Mouse (Mus musculus) layer of hippocampus, adult 8-10 months (tissue): Measurements from ENCODE around the gene 4930447C04Rik. TPM values are rescaled to one million over a fixed set of nuclear protein-coding genes. Genes with fewer than 3 reads are reported as not detected.

ENCODE experiments used
- DNase-seq, 2 experiments: peaks; one replicate each; pipeline ENCODE4 v3.0.0; 2022; ENCODE audit warnings: low spot score in 2 of 2
- total RNA-seq, 4 experiments: library from RNA; stranded (reverse); gene quantifications; 2 replicates each; pipeline ENCODE4 v1.2.4; 2022

The 4930447C04Rik gene
- total RNA-seq, 4 experiments from 2014 or later, result 6.8 to 10.3 (median 6.9) TPM

DNA sequence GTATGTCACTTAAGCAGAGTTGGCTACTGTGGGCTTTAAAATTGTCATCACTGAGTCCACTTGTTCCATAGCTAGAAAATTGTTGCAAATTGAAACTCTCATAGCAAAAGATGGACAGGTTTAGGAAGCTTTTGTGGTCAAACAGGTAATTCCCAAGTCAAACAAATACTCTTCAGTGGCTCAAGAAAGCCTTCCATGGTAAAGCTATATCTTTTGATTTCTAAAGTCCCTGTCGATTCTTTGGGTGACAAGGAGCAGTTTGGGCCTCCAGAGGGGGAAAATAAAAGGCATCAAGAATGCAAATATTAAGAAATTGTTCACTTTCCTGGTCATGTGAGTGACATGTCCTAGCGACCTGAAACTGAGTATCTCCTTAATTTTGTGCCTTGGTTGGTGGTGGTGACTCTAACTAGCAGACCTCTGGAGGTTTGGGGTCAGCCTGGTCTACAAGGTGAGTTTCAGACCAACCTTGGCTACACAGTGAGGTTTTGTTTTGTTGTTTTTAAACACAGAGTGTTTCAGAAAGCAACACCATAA is 3.1 kb upstream of the 4930447C04Rik start:
- DNase-seq, result no peak

- no peak for DNase-seq
Observed at GRCm38 (mm10) chr12:72942171-72942570, 1.6 kb upstream of the 4930447C04Rik start.

- no peak for DNase-seq
Observed at GRCm38 (mm10) chr12:72941398-72942051, 951 bp upstream of the 4930447C04Rik start.

GRCm38 (mm10) chr12:72940822-72941397 is 336 bp upstream of the 4930447C04Rik start:
- DNase-seq, result no peak

- DNase-seq, result no peak
Observed at GRCm38 (mm10) chr12:72939616-72940015, 958 bp downstream of the 4930447C04Rik start, which contains the start of gene Six6. TSS of gene Six6 (plus strand) at chr12:72939892.

- DNase-seq, result no peak
Observed at GRCm38 (mm10) chr12:72938600-72939490, 1.7 kb downstream of the 4930447C04Rik start.

DNA sequence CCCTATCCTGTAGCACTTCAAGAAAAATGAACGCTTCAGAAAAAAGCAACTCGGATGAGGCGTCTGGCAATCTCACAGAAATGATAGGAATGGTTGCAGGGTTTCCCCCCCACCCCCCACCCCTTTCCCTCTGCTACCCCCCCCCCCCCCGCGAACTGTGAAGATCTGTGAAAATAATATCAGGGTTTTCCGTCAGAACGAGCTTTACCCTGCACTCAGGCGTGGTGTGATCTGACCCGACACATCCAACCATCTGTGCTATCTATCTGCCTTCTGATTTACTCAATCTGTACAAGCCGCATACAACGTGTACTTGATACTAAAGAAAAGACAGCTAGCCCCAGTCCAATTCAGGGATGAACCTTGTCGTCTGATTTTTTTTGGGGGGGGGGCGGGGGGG is 2.4 kb downstream of the 4930447C04Rik start:
- no peak for DNase-seq

GRCm38 (mm10) chr12:72937537-72938120 is 2.9 kb downstream of the 4930447C04Rik start:
- no peak for DNase-seq

GRCm38 (mm10) chr12:72936751-72937150 is 3.8 kb downstream of the 4930447C04Rik start:
- no peak for DNase-seq

DNA sequence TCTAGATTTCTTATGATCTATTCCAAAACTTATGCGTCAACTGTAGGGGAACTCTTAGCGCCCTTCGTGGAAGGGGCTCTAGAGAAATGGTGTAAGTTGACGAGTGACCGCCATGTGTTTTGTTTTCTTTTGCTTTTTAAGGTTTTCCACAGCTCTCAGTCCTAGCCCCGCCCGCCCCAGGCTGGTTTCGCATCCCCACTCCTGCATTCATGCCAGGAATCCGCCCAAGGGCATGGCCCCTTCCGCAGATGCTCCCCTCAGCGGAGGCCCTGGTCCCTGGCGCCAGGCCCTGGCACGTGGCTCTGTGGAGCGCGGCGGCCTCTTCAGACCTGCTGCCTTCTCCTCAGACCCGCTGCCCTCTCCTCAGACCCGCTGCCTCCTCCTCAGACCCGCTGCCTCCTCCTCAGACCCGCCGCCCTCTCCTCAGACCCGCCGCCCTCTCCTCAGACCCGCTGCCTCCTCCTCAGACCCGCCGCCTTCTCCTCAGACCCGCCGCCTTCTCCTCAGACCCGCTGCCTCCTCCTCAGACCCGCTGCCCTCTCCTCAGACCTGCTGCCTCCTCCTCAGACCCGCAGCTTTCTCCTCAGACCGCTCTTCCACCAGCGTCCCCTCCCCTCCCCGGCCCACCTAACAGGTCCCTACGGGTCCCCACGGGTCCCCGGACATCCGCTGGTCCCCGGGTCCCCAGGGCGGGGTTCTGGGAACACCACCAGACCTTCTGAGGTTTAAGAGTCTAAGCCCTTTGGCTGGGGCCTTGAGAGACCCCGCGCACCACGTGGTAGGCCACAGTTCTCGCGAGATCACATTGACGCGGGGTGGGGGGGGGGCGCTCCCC is 23.2 kb downstream of the 4930447C04Rik start:
- no peak for DNase-seq

DNA sequence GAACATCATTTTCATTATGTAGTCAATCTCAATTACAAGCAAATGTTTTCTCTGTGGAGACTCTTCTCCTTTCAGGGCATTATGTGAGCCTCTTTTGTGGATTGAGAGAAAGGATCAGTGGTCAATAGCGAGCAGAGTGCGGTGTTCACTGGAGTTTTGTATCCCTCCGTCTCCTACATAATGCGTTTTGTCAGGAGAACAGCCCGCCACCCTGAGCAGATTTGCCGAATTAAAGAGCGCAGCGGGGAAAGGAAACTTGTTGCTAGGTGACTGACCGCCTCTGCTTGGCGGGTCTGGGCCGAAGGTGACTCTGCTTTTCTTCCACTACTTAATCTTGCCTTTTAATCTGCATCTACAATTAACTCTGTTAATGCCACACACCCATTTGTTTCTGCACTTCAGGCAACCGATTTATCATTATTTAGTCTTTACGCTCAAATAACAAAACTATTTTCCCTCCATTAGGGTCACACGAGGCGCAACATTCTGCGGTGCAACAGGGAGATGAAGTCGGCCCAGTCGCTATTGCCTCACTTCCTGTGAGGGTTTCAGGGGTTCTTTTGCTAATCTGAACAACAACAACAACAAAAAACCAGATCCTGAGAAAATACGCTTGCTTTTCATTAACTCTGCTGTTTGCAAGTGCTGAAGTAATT is 86.1 kb downstream of the 4930447C04Rik start:
- no peak for DNase-seq

GRCm38 (mm10) chr12:72853406-72854076 is 87.0 kb downstream of the 4930447C04Rik start:
- no peak for DNase-seq

DNA sequence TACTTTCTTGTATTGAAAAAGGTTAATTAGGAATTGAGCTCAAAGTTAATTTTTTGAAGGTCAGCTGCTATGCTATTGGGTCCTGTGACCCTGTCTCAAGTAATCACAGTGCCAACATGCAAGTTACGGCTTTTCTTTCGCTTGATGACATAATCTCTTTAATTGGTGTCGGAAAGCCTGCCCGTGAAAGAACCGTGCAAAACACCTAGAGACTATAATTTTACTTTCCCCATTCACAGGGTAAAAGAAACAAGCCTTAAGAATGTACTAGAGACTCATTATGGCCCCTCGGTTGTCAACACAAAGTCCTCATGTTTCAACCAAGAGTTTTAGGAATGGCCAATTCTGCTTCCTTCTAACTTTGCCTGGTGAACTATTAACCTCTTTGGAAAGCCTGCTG is 88.3 kb downstream of the 4930447C04Rik start:
- no peak for DNase-seq

DNA sequence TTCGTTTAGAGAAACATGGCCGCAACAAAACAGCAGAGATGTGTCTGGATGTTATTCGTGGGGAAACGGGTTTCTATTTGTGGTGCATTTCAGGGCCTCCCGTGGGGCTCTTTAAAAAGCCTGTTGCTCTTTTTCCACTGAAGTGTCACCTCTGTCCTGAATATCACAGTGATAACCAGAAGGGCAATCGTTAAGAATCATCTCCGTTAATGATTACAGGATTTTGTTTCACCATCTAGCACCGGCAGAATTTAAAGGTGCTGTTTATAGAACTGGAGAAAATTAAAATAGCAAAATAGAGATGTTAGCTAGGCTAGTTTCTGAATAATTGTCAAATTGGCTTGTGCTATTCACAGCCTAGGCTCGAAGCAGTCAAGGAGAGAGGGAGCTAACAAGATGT is 90.4 kb downstream of the 4930447C04Rik start:
- DNase-seq, result no peak

GRCm38 (mm10) chr12:72847725-72848124 is 92.8 kb downstream of the 4930447C04Rik start:
- no peak for DNase-seq

DNA sequence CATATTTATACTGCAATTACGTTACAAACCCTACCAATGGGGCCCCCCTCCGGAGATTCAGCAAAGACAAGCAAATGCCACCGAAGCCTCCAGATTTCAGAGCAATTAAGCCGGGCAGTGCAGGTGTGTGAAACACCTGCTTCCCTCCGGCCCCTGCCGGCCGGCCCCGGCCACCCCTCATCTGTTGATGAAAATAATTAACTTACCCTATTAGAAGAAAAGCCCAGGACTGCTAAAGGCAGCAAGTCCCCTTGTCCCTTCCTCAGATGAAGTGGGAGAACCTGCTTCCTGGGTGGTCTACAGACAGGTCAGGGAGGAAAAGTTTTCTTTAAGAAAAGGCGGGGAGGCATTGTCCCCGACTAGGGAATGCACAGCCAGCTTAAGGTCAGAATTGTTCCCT is 94.6 kb downstream of the 4930447C04Rik start:
- no peak for DNase-seq

GRCm38 (mm10) chr12:72843973-72844620 is 96.5 kb downstream of the 4930447C04Rik start:
- no peak for DNase-seq

DNA sequence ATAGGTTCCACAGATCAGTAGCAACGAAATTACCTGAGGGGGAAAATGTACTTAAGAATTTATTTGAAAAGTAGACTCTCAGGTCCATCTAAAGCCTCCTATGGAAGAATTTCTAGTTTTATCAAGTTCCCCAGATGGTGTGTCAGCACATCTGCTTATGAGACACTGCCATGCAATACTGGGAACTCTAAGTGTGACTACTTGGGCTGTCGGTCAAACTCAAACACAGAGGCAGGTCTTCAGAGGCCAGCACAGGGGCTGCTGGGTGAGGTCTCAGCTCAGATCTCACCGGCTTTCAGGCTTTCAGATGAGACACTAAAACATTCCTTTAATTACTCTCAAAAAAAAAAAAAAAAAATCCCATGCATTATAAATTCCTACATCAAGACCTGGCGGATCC is 97.0 kb downstream of the 4930447C04Rik start:
- no peak for DNase-seq

- no peak for DNase-seq
Observed at GRCm38 (mm10) chr12:72843135-72843534, 97.4 kb downstream of the 4930447C04Rik start.
